Mouse (Mus musculus) mesoderm, embryonic 11.5 days (tissue): ENCODE data around the gene Siae.

Experiments
- DNase-seq: peaks from one replicate; pipeline ENCODE4 v3.0.0-alpha.2; 2012; ENCODE audit warnings: low read depth, low spot score

The Siae gene

GRCm38 (mm10) chr9:37554838-37555748 is at the start of gene Siae:
Gene Siae, plus strand, starts transcription at chr9:37555698.
- no peak for DNase-seq

GRCm38 (mm10) chr9:37506023-37506422 is 49.5 kb upstream of the Siae start:
- no peak for DNase-seq

GRCm38 (mm10) chr9:37512097-37512496 is 43.4 kb upstream of the Siae start:
- no peak for DNase-seq

GRCm38 (mm10) chr9:37514456-37514855 is 41.0 kb upstream of the Siae start:
- no peak for DNase-seq

- DNase-seq = no peak
Observed at GRCm38 (mm10) chr9:37517467-37517866, 38.0 kb upstream of the Siae start.

- no peak for DNase-seq
Observed at GRCm38 (mm10) chr9:37518991-37519390, 36.5 kb upstream of the Siae start.

- no peak for DNase-seq
Observed at GRCm38 (mm10) chr9:37519995-37520394, 35.5 kb upstream of the Siae start.

GRCm38 (mm10) chr9:37525461-37525860 is 30.0 kb upstream of the Siae start:
- no peak for DNase-seq

- DNase-seq = no peak
Observed at GRCm38 (mm10) chr9:37526443-37527395, 28.8 kb upstream of the Siae start.

GRCm38 (mm10) chr9:37527396-37528224 is 27.9 kb upstream of the Siae start, which contains the start of gene Esam:
Gene Esam, plus strand, starts transcription at chr9:37528078.
- no peak for DNase-seq

- DNase-seq = no peak
Observed at GRCm38 (mm10) chr9:37528225-37528970, 27.1 kb upstream of the Siae start.

- peak; percentile 52 for DNase-seq
Observed at GRCm38 (mm10) chr9:37530031-37530887, 25.2 kb upstream of the Siae start.

GRCm38 (mm10) chr9:37530888-37531705 is 24.4 kb upstream of the Siae start:
- DNase-seq = peak; percentile 74

- DNase-seq = no peak
Observed at GRCm38 (mm10) chr9:37536851-37537250, 18.6 kb upstream of the Siae start.

- no peak for DNase-seq
Observed at GRCm38 (mm10) chr9:37537658-37538250, 17.7 kb upstream of the Siae start.

GRCm38 (mm10) chr9:37539170-37540025 is 16.1 kb upstream of the Siae start, which contains the start of gene Vsig2:
Gene Vsig2, plus strand, starts transcription at chr9:37539255.
- DNase-seq = no peak

GRCm38 (mm10) chr9:37540226-37540625 is 15.3 kb upstream of the Siae start:
- no peak for DNase-seq
